Mouse (Mus musculus): ENCODE measurements around the gene Fhl5. TPM values are rescaled to one million over a fixed set of nuclear protein-coding genes. Genes with fewer than 3 reads are reported as not detected.

Fhl5 gene
- polyA plus RNA-seq, 1 experiment from 2014 or later = 0.52 TPM

Other genes with a start within 250 kb of the Fhl5 start
- 47.6 and 50.1 TPM in 2 replicates for gene Ufl1, start 38.9 kb upstream of the Fhl5 start, polyA plus RNA-seq (2014; fragmentation: Nextera tagmentation; extraction: Ambion mirVana)